Mouse (Mus musculus) cerebellum, adult 18-20 months (tissue): Measurements from ENCODE around the gene Ddx46.
A peak's percentile ranks its signal among the peaks of the same experiment; 100 is the strongest.
"Not testable (repeated sequence)": the region's sequence is repeated elsewhere in the genome, so short reads cannot be mapped to it uniquely, and the experiment has no call there.

Experiments used
- DNase-seq, 2 experiments: peaks; one replicate each; pipeline ENCODE4 v3.0.0; 2021

Gene Ddx46

GRCm38 (mm10) chr13:55634639-55635127 lies at the start of gene Ddx46:
TSS of gene Ddx46 (plus strand) at chr13:55635027.
- peak; percentile 88 to 94 for DNase-seq

- no peak for DNase-seq
Measured at GRCm38 (mm10) chr13:55591961-55592490, 42.8 kb upstream of the Ddx46 start.

- DNase-seq, result peak; percentile 97 to 98
Measured at GRCm38 (mm10) chr13:55592512-55593253, 42.1 kb upstream of the Ddx46 start.

DNA sequence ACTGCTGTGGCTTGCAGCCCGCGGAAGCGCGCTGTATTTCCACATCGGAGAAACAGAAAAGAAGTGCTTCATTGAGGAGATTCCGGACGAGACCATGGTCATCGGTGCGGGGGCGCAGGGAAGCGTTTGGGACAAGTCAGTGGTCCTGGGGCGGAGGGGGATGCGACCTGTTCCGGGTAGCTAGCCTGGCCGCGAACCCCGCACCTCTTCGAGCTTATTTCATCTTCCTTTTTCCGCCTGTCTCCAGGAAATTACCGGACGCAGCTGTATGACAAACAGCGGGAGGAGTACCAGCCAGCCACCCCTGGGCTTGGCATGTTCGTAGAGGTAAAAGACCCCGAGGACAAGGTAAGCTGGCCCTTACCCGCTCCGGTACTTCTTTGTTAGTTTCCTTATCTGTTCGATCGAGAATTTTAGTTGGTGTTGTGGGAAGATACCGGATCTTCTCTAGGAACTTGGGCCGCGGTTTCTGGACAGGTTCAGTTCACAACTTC lies 41.5 kb upstream of the Ddx46 start:
- no peak for DNase-seq

- peak; percentile 52 to 56 for DNase-seq
Measured at GRCm38 (mm10) chr13:55595375-55595774, 39.5 kb upstream of the Ddx46 start.

DNA sequence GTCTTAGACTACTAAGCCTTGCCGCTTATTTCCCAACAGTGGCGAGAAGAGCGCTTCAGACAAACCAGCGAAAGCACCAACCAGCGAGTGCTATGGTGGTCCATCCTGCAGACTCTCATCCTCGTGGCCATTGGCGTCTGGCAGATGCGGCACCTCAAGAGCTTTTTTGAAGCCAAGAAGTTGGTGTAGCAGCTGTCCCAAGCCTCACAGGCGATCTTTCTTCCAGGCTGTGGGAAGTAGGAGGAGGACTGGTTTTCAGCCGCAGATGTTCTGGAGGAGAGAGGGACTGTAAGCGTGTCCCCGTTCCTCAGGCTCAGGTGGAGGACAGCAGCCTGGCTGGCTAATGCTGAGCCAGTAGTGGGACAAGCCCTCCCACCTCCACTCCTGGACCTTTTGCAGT lies 38.0 kb upstream of the Ddx46 start:
- no peak for DNase-seq

DNA sequence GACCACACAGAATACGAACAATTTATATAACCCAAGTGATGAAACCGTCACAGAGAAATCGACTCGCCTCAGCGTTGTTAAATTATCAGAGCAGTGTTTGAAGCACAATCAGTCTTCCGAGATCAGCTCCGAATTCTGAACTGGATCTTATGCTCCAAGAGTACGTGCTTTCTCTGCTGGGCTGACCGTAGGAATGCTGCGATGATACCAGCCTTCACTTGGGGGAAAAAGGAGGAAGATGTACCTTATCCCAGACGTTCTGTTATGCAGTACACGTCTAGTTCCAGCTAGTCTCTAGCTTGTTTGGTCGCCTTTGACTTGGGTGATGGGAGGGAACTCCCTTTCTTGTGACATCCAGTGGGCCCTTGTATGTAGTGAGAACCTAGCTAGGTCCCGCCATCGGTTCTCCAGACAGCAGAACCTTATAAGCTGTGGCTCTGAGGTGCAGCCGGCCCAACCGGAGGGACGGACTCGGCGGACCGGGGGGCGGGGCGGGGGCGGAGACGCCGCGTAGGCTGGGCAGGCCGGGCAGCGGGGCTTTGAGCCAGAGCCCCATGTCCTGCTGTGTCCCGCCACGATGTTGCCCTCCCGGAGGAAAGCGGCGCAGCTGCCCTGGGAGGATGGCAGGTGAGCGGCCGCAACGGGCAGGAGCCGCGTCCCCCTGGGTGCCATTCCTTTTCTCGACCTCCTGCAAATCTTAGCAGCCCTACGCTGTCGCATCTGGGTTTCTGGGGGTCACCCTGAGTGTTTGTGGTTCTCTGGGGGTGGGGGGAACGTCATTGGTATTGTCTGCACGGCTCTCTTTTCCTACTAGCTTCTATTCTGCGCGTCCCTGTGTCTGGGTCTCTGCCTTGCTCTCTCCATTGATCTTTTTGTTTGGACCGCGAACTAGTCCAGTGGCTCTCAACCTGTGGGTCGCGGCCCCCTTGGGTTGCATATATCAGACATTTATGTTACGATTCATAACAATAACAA lies 35.0 kb upstream of the Ddx46 start, which contains the start of gene B4galt7:
Gene B4galt7 (plus strand): TSS at position 331 of the 975 bp plus-strand sequence.
- peak; percentile 83 to 89 for DNase-seq

GRCm38 (mm10) chr13:55600657-55601056 lies 34.2 kb upstream of the Ddx46 start:
- no peak for DNase-seq

GRCm38 (mm10) chr13:55601611-55602010 lies 33.2 kb upstream of the Ddx46 start:
- peak; percentile 84 to 88 for DNase-seq

GRCm38 (mm10) chr13:55604606-55605005 lies 30.2 kb upstream of the Ddx46 start:
- no peak for DNase-seq

GRCm38 (mm10) chr13:55606899-55607623 lies 27.8 kb upstream of the Ddx46 start:
- DNase-seq, result no peak

DNA sequence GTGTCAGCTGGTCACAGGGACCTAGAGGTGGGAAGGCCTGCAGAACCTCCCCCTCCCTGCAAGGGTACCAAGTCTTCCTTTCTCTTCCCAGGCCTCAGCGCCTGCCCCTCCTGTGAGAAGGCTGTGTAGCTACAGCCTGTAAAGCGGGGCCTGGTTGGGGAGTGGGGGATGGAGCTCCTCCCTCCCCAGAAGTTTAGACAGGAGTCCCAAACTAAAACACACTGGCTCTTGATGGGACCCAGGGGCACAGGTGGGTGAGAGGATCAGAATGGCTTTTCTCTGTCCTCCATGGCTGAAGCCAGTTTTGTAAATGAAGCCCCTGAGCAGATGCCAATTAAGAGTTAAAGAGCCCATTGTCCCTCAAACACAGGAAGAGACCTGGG lies 27.2 kb upstream of the Ddx46 start:
- no peak for DNase-seq

DNA sequence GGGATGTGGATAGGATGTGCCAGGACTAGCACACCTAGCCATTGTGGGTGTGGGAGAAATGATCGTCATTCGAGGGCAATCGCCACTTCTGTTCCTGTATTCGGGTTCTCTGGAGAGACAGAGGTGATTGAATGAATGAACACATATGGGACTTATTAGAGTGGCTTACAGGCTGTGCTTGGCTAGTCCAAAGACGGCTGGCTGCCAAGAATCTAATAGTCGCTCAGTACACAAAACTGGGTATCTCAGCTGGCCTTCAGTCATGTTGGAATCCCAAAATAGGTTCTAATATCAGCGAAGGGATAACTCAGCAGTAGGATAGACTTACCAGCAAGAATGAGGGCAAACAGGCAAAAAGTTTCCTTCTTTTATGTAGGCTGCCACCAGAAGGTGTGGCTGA lies 22.8 kb upstream of the Ddx46 start:
- no peak for DNase-seq

GRCm38 (mm10) chr13:55613471-55613870 lies 21.4 kb upstream of the Ddx46 start:
- no peak for DNase-seq

- DNase-seq, result no peak
Measured at GRCm38 (mm10) chr13:55619328-55619727, 15.5 kb upstream of the Ddx46 start.

DNA sequence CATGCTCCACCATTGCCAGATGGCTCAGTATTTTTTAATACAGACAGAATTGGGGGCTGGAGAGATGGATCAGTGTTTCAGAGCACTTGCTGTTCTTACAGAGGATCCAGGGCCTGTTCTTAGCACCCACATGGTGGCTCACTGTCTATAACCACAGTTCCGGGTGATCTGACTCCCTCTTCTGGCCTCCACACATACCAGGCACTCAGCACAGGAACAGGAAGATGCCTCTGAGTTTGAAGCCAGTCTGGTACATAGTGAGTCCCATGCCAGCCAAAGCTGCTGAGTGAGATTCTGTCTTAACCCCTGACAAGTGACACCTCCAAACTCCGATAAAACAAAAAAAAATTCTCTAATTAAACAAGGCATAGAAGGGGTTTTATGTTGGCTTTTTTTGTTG lies 14.6 kb upstream of the Ddx46 start:
- no peak for DNase-seq

DNA sequence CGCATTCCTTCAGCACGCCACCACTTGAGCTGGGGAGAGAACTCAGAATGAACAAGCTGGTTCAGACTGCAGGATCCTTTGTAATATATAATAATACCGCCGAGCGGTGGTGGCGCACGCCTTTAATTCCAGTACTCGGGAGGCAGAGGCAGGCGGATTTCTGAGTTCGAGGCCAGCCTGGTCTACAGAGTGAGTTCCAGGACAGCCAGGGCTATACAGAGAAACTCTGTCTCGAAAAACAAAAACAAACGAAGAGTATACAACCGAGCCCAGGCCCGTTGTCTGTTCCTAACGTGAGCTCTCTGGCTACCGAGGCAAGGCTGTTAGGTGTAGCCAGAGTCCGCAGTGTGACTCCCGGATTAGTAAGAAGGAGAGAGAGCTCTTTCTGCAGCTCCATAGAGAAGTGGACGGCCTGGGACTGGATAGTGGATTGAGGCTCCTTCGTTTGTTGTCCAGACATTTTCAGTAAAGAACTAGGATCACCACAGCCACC lies 12.6 kb upstream of the Ddx46 start:
- DNase-seq, result not testable (repeated sequence)

GRCm38 (mm10) chr13:55622649-55623541 lies 11.9 kb upstream of the Ddx46 start, which contains the start of gene Caml:
TSS of gene Caml (plus strand) at chr13:55623005.
- peak; percentile 89 for DNase-seq

DNA sequence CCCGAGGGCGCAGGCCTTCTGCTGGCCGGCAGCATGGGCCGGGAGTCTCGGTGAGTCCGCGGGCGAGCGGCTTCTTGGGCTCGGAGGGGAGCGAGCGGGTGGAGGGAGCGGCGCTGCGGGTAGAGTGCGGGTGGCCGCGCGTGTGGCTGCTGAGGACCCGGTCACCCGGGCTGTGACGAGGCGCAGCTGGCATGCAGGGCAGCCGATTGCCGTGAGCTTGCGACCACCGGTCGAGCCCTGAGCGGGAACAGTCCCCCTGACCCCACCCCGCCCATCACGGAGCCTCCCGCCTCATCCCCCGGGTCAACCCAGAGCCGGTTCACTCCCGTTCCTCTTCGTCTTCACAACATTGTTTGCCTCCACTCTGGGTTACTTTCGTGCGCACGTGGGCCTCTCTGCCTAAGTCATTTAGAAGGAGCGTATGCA lies 332 bp downstream of the Ddx46 start:
- DNase-seq, result no peak

DNA sequence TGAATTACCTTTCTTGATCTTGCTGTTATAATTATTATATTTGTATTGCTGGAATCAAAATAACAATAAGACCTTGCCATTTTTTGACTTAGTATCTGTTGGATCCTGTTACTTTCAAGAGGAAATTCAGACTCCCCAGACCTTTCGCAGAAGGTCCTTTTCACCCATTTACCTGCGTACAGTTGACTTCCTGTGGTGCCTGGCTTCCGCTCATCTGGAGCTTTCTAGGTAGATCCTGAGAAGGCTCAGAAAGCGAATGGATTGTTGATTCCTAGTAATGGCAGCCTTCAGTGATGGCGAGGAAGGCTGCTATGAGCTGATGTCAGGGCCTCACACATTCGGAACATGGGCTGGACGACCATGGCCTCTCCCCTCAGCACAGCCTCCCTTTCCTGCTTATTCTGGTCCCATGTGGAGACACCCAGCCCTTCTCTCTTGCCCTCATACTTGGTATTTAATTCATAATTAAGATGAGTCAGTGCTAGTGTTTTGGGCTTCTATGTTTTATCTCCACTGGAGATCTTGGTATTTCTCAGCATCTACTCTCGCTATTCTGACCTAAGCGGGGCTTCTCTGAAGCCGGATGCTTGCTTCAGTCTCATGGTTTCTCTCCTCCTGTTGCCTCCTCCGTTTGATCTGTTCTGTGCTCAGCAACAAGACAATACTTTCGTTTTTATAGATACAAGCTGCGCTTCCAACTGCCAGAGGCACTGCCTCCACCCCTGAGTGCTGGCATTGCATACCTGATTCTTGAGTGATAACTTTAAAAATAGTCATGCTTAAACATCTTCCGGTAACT lies 1.6 kb downstream of the Ddx46 start:
- no peak for DNase-seq
